Mouse (Mus musculus) left cerebral cortex, postnatal 10 days (tissue): ENCODE data around the gene Gpd1. TPM values are rescaled to one million over a fixed set of nuclear protein-coding genes. Genes with fewer than 3 reads are reported as not detected.
"Not testable (repeated sequence)": the region's sequence is repeated elsewhere in the genome, so short reads cannot be mapped to it uniquely, and the experiment has no call there.

Source experiments
- DNase-seq, 2 experiments: peaks; one replicate each; pipeline ENCODE4 v3.0.0; 2021 to 2022; ENCODE audit warnings: low spot score in 2 of 2, mixed read lengths in 1 of 2; ENCODE audit errors: extremely low spot score in 1 of 2
- intact Hi-C: fragments of 180-260 bp; cut with DNase I; formaldehyde crosslinking; loops from one replicate; pipeline ENCODE4 v1.15.1; 2025
- total RNA-seq, 2 experiments: library from RNA; stranded (reverse); gene quantifications; 2 replicates each; pipeline ENCODE4 v1.2.3; 2021

The Gpd1 gene
- total RNA-seq, 2 experiments from 2014 or later, result 13.9 to 16.9 TPM

DNA sequence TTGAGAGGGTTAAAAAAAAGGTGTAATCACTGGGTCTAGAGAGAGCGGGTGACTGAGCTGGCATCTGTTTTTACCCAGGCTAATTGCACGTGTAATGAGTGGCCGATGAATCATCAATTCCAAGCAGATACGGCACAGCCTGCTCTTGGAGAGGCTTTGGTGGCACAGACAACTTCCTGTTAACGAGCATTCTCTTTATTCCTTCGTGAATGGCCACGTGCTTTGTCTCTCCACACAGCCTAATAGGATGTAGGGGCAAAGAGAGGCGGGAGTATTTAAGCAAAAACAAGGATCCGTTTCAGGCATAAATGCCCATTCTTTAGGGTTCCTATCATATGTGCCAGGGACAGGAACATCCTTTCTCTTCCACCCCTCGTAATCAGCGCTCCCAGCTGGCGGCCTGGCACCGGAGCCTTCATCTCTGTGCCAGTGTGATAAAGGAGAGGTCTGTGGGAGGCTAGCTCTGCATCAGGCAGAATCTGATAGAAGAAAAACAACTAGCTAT is 1.9 kb upstream of the Gpd1 start:
- peak in 1 of 2 experiments; percentile 65 for DNase-seq
- intact Hi-C loops, result no loop called here

DNA sequence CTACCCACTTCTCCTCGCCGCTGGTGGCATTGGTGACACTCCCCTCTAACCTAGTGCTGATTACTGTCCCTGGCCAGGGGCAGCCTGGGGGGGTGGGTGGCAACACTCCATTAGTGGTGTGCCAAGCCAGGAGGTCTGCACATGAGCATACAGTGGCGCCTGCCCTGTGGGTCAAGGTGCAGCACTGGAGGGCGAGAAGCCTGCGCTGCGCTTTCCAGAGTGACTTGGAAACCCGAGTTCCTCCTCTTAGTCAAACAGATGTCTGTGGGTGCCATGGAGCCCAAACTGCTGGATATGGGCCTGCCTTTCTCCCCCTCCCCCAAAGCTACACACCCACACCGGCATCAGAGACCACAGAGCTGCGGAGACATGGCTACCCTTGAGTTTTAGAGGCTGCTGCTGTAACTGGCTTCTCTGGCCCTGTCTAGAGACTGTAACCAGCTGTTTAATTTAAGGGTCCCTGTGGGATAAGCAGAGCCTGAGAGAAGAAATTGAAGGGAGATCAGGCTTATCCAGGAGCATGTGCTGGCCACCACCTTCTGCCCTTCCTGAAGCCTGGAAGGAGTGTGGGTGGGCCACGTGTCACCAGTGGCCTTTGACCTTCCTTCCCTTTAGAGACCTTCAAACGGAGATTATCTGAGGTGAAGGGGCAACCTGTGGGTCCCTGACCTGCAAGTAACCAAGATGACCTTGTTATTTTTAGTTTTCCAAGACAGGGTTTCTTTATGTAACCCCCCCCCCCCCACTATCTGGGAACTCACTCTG is 1.2 kb upstream of the Gpd1 start:
- intact Hi-C loops, result no loop called here
- DNase-seq, result peak in 1 of 2 experiments; percentile 45

- intact Hi-C loops, result no loop called here
- DNase-seq, result no peak
Observed at GRCm38 (mm10) chr15:99716814-99717213, 501 bp upstream of the Gpd1 start.

GRCm38 (mm10) chr15:99718461-99719021 is 1.2 kb downstream of the Gpd1 start:
- peak in 1 of 2 experiments; percentile 20 for DNase-seq
- intact Hi-C loops, result no loop called here

DNA sequence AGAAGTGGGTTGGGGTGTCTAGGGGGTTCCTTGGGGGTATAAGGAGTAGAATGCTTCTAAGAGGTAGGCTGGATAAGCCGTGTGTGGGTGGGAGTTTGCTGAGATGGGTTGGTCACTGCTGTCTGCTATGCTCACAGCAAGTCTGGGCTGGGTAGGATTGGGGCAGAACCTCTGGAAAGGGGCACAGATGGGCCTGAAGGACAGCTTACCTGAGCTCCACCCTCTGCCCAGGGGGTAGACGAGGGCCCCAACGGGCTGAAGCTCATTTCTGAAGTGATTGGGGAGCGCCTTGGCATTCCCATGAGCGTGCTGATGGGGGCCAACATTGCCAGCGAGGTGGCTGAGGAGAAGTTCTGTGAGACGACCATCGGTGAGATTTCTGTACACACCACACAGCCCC is 2.5 kb downstream of the Gpd1 start:
- intact Hi-C loops, result loop anchor here (10.0 kb wide), 1 partner anchor 185 kb away; no protein-coding TSS in a partner anchor
- peak in 1 of 2 experiments; percentile 18 for DNase-seq

- DNase-seq, result peak in 1 of 2 experiments; percentile 54
- intact Hi-C loops, result loop anchor here (10.0 kb wide), 1 partner anchor 183 kb away; no protein-coding TSS in a partner anchor
Observed at GRCm38 (mm10) chr15:99721921-99722743, 4.8 kb downstream of the Gpd1 start.

GRCm38 (mm10) chr15:99723120-99723514 is 5.8 kb downstream of the Gpd1 start:
- peak in 1 of 2 experiments; percentile 46 for DNase-seq
- intact Hi-C loops, result loop anchor here (10.0 kb wide), 1 partner anchor 182 kb away; no protein-coding TSS in a partner anchor

- intact Hi-C loops, result loop anchor here (10.0 kb wide), 1 partner anchor 181 kb away; no protein-coding TSS in a partner anchor
- DNase-seq, result peak in 1 of 2 experiments; percentile 82
Observed at GRCm38 (mm10) chr15:99723515-99724291, 6.4 kb downstream of the Gpd1 start.

- intact Hi-C loops, result loop anchor here (5.0 to 10.0 kb wide), 2 partner anchors 48 to 180 kb away; partner anchors contain the start of gene Cers5
- DNase-seq, result peak; percentile 78 to 80
Observed at GRCm38 (mm10) chr15:99724292-99725021, 7.1 kb downstream of the Gpd1 start.

DNA sequence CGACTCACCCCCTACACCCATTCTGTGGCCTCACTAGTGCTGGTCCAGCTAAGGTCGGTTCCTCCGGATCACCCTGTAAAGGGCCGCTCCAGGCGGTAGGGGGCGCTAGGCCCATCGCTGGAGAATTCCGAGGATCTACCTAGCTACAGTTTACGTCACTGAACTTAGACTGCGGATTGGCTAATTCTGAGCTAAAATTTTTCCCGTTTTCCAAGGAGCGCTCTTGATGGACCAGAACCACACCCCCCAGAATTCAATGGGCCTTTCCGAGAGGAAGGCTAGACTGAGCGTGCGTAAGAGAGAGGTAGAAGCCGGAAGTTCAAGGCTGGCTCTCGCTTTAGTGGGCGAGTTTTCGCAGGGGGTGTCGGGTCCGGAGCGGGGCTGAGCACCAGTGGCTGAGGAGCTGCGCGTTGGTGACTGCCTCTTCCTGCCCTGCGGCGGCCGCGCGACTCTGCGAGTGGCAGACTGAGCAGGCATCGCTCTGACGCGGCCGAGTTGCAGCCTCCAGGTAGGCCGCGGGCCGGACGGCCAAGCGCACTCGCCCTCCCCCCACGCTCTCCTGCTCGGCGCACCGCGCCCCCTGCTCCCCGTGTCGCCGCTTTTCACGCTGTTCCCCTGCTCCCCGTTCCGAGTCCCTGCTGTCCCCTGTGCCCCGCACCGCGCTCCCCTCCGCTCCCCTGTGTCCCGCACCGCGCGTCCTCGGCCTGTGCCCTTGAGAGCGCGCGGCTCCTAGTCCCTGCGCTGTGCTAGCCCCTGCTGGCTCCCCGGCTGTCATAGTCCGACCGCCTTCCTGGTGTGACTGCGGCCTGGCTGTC is 8.2 kb downstream of the Gpd1 start, which contains the start of gene Cox14:
Gene Cox14 (plus strand): TSS at position 278 of the 815 bp plus-strand sequence.
- DNase-seq, result peak; percentile 95 to 97
- intact Hi-C loops, result loop anchor here (5.0 to 10.0 kb wide), 2 partner anchors 47 to 179 kb away; partner anchors contain the start of gene Cers5

DNA sequence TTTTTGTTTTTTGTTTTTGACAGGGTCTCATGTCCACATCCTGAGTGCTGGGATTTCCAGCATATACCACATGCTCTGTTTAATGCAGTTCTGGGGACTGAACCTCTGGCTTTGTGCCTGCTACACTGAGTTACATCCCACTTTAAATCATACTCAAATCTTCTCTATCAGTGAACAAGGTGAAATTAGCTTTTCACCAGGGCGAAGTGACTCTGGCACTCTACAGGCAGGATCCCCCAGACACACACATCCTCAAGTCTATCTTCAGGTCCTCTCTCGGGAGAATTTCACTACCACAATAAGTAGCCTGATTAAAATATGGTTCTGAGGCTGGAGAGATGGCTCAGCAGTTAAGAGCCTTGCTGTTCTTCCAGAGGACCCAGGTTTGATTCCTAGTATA is 9.2 kb downstream of the Gpd1 start:
- intact Hi-C loops, result loop anchor here (5.0 to 10.0 kb wide), 2 partner anchors 46 to 178 kb away; partner anchors contain the start of gene Cers5
- DNase-seq, result no peak

DNA sequence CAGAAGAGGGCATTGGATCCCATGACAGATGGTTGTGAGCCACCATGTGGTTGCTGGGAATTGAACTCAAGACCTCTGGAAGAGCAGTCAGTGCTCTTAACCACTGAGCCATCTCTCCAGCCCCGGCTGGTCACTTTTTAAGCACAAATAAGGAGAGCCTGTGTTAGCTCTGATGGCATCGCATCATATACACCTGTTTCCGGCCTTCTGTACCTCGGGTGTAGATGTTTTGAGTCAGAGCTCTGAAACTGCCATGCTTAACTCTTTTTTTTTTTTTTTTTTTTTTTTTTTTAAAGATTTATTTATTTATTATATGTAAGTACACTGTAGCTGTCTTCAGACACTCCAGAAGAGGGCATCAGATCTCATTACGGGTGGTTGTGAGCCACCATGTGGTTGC is 9.7 kb downstream of the Gpd1 start:
- intact Hi-C loops, result loop anchor here (5.0 to 10.0 kb wide), 2 partner anchors 45 to 178 kb away; partner anchors contain the start of gene Cers5
- not testable (repeated sequence) for DNase-seq

DNA sequence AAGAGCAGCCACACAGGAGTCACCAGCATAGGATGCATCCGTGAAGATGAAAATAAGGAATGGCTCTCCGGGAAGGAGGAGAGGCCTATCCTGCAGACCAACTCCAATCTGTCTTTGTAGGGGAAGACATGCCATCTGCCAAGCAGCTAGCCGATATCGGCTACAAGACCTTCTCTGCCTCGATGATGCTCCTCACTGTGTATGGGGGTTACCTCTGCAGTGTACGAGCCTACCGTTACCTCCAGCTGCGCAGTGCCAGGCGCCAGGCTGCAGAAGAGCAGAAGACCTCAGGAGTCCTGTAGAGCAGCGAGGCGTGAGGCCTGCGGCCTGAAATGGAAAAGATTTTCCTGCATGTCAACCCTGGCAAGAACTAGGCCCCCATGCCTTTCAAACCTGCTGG is 10.2 kb downstream of the Gpd1 start:
- DNase-seq, result no peak
- intact Hi-C loops, result loop anchor here (5.0 to 10.0 kb wide), 2 partner anchors 45 to 177 kb away; partner anchors contain the start of gene Cers5

- intact Hi-C loops, result loop anchor here (5.0 to 10.0 kb wide), 2 partner anchors 44 to 177 kb away; partner anchors contain the start of gene Cers5
- DNase-seq, result peak in 1 of 2 experiments; percentile 41
Observed at GRCm38 (mm10) chr15:99728211-99728610, 10.9 kb downstream of the Gpd1 start.

DNA sequence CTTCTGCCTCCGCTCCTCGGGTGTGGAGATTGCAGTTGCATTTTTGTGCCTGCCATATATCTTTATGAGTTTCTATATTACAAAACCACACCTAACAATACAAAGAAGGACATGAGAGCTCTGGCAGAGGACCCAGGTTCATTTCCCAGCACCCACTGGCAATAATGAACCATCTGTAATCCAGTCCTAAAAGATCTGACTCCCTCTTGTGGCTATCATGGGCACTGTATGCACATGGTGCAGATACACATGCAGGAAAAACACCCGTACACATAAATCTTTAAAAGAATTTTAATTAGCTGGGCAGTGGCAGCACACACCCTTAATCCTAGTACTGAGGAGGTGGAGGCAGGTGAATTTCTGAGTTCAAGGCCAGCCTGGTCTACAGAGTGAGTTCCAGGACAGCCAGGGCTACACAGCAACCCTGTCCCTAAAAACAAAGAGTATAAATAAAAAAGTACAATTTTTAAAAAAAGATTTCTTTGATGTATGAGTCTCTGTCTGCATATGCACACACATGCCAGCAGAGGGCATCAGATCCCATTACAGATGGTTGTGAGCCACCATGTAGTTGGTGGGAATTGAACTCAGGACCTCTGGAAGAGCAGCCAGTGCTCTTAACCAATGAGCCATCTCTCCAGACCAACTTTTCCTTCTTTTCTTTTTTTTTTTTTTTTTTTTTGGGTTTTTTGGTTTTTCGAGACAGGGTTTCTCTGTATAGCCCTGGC is 11.9 kb downstream of the Gpd1 start:
- no peak for DNase-seq
- intact Hi-C loops, result loop anchor here (5.0 to 10.0 kb wide), 2 partner anchors 43 to 176 kb away; partner anchors contain the start of gene Cers5

DNA sequence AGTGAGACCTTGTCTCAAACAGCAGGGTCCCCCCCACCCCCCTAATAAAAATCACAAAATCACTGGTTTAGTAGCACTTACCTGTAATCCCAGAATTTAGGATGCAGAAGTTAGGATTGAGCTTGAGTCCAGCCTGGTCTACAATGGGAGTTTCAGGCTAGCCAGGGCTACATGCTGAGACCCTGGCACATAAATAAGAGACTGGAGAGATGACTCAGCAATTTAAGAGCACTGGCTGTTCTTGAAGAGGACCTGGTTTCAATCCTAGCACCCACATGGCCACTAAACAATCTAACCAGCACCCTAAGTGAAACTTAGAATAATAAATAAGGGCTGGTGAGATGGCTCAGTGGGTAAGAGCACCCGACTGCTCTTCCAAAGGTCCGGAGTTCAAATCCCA is 13.9 kb downstream of the Gpd1 start:
- intact Hi-C loops, result no loop called here
- no peak for DNase-seq
